Mouse (Mus musculus): Measurements from ENCODE around the gene Slc35f4. TPM values are rescaled to one million over a fixed set of nuclear protein-coding genes. Genes with fewer than 3 reads are reported as not detected.

Gene Slc35f4
- polyA plus RNA-seq, 1 experiment from 2014 or later = 12.0 TPM

DNA sequence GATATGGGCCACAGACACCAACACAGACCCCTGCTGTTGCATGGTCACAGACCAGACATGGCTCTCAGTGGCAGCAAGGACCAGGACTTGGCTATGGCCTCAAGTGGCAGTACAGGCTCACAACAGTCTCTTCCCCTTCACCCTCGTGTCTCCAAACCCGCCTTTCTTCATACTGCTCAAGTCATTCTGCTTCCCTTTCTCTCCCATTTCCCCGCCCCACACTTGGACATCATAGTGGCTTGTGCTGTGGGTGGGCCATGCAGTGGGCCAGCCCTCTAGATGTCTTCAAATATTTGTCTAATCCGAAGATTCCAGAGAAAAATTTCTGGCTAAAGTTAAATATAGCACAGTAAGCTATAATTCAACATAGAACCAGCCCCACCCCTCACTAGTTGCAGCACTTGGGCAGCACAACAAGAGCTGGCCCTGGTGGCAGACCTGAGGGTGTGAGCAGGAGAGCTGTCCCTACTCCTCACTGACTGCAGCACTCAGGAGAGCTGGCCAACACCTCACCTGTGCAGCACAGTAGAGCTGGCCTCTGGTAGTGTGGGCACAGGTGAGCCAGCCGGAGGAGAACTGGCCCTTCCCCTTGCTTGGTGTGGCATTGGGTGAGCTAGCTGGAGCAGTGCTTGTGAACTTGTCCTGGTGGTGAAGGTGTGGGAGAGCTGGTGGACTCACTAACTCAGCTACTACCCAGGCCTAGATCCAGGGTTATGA lies 260.4 kb downstream of the Slc35f4 start:
- Histone ChIP-seq H3K4me1 (replicated peaks) (no peaks in the 10 kb centered on the region), H3K9ac (no peak overlapping the region), H3K9me3 (no peaks in the 10 kb centered on the region), H3K4me3 (no peak overlapping the region), H3K4me2 (no peak overlapping the region), H3K27ac (replicated peaks) (no peak overlapping the region), H3K36me3 (no peaks in the 10 kb centered on the region), H3K27me3 (no peaks in the 10 kb centered on the region)
- WGBS = 79% methylated on average over 5 of the region's 5 CpGs
- no peak for ATAC-seq (ENCODE audit: low read depth)

Small RNA genes within 50 kb of the gene (microRNA-seq; reads per million reads assigned to microRNA genes)
- not detected for gene Gm22949

Data from neural tube, embryonic 13.5 days (tissue).